Mouse (Mus musculus) brain, adult 2 months (tissue): ENCODE results near the gene Shq1.

Experiments
- DNase-seq: peaks from one replicate; pipeline ENCODE4 v3.0.0; 2011; ENCODE audit warnings: low read depth, low spot score

Shq1 gene

DNA sequence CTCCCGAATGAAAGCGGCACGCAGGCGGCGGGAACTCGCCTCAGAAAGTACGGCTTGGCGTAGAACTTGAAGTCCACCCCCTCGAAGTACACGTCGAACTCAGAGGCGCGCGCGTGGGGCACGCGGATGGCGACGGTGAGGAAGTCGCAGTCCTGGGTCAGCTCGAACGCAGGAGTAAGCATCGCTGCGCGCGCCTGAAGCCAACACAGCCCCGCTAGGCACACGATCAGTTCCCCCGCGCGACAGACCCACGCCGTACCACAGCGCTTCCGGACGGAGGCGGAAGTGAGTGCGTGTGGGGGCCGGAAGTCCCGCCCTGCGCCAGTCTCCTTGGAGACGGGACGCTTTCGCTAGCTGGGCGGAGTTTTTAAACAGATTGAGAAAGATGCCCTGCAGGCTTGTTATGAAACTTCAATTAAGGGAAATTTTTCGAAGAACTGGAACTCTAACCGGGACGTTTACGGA is at the start of gene Shq1:
Gene Shq1, minus strand, starts transcription at position 278 of the 465 bp plus-strand sequence.
- DNase-seq: peak; percentile 95

DNA sequence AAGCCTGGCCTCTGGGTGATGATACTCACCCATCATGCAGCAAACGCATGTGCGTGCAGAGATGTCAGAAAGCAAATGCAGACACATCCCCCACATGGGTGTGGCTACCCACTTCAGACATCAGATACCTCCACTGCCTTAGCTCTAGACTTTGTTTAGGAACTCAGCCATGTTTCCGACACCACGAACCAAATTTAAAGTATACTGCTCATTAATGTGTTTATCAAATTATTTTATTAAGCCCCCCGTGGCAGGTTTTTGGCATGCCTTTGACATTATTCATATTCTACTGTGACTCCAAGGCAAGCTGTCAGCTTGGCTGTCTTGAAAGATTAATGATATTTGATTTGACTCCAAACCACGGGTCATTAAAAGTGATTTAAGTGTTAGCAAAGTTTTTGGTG is 49.1 kb upstream of the Shq1 start:
- no peak for DNase-seq

DNA sequence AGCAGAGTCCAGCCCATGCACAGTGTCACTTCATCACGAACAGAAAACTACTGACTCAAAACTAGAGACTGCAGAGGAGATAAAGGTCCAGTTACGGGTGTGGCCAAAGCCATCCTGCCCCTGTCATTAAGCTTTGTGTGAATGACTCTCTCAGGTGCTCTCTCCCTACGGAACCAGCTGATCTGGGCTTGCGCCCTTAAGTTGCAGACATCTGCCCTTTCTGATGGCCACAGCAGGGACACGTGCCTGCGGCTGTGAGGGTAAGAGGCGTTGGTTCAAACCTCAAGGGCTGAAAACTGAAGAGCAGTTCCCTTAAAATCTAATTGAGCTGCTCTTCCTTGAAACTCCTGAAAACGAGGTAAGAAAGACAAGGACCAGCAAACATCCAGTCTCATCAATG is 45.9 kb upstream of the Shq1 start:
- no peak for DNase-seq

DNA sequence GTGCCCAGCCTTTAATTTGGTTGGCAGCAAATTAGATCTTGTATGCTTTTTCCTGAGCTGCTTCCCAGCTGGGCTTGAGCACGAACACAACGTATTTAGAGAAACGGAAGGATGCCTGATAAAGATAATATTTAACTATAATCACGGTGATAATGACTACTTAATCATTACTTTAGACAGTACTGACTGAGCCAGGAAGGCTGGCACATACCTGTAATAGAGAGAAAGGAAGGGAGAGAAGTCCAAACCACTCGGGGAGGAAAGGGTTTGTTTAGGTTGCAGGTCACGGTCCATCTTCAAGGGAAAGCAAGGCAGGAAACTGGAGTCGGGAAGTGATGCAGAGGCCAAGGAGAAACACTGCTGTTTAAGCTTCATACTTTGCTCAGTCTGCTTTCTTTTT is 45.2 kb upstream of the Shq1 start:
- DNase-seq: no peak

DNA sequence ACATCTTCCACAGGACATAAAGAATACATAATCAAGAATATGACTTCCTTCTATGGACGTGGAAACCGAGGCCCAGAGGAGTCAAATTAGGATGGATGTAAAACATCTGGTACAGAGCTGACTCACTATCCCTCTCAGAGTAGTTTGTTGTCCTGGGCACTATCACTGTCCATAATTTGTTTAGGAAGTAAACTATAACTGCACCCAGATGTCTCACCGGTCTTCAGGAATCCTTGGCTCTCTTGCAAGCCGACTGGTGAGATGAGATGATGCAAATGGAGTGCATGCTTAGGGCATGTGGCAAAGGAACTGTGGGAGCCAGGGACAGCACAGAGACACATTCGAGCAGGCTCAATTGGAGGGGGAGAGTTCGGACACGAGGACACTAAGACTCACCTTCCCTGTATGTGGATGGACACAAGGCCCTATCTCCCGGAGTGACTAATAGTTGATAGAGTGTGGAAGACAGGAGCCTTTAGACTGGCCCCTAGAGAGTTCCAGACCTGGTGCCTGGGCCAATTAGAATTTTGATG is 44.4 kb upstream of the Shq1 start:
- no peak for DNase-seq

DNA sequence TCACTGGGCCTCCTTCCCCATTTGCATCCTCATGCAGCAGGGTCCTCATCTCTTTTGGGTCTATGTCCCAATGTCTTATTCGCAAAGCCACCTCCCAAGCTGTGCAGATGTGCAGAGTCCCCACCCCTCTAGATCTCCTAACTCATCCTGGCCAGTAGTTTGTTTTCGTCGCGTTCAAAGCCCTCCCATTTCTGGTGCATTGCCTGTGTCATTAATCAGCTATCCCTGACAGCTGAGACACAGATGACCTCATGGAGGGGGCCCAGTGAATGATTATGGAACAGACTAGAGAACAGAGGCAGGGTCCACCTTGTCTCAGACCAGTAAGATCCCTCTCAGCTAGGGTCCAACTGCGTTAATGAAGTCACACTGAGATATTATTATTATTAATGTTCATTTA is 39.9 kb upstream of the Shq1 start:
- DNase-seq: no peak

DNA sequence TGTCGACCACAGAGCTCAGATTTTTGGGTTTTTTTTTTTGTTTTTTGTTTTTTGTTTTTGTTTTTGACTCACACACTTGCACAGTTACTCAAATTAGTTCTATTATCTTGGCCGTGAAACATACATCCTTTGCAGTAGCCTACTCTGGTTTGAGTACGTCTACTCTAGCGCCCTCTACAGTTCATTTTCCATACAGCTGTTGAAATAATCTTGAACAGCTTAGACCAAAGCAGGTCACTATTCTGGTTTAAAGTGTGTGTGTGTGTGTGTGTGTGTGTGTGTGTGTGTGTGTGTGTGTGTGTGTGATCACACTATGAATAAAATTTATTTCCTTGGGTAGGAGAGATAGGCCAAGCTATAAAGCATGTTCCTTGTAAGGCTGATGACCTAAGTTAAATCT is 39.2 kb upstream of the Shq1 start:
- DNase-seq: peak; percentile 44

DNA sequence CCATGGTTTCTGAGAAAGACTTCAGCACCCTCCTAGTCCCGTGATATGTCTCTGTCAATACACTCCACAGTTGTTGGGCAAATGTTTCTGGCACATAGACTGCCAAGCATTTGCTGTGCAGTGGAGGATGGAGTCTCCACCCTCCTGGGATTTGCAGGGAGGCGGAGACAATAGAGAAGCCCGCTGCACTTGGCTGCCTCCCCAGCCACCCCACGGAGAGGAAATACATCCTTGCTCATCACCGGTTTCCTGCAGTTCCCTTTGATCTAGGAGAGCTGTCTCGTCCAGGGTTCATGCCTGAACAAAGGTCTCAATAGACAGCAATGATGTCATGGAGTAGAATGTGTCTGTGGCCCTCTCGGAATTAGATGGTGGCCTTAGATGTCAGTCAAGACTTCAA is 38.5 kb upstream of the Shq1 start:
- DNase-seq: no peak

DNA sequence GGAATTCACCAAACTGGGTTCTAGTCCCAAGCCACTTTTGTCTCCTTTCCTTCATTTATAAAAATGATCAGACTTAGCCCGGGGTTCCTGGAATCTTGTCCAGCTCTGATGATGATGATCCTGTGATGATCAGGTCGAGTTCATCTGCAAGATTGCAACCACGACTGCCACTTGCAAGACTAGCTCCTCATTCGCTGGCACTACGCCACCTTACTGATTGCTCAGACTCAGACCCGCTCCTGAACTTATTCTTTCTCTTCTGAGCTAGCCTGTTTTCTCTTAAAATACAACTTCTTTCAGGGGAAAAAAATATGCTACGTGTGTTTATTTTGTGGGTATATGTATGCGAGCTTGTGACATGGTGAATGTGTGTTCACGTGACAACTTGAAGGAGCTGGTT is 38.0 kb upstream of the Shq1 start:
- DNase-seq: no peak

DNA sequence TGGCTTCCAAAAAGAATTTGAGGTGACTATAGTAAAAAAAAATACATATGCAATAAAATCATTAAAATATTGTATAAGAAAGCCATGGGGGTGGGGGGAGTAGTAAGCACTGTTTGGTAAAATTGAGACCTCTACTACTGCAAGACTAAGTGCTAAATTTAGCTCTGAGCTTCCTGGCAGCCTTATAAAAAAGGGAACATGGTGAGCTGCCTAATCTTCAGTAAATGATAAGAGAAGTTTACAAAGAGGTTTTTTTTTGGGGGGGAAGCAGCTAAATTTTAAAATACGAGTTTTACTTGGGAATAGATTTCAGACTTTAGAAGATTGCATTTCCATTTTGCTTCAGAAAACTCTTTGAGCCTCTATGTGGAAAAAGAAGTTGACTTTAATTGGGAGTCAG is 37.3 kb upstream of the Shq1 start:
- DNase-seq: no peak

DNA sequence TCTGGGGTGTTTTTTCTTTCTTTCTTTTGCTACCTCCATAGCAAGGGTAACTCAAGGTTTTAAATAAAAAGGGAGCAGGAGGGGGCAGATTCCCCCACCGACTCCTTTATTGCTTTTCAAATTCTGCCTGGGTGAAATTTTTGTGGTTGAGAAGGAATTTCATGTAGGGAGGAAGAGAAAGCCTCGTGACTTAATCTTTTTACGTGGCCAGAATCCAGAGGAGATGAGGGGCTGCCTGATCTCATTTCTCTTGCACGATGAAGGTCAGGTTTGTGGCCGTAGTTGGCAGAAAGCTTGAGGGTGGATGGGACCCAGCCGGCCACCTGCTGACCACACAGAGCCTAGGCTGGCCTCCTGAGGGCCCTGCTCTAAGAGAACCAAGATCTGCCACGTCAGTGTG is 36.6 kb upstream of the Shq1 start:
- no peak for DNase-seq

DNA sequence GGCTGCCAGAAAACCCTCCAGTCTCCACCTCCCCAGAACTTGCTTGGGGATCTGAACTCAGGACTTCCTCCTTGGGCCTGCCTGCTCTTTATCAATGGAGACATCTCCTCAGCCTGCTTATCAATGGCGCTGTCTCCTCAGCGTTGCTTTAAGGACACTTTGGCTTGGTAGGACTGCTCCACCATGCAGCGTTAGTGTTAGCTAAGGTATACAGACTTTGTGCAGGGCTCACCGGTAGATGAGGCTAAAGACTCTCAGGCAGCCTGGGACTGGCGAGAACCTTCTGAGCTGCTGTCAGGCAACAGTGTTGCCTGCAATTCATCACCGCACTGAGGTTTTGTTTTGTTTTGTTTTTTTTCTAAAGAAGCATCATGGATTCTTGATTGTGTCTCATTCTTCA is 35.9 kb upstream of the Shq1 start:
- DNase-seq: no peak

DNA sequence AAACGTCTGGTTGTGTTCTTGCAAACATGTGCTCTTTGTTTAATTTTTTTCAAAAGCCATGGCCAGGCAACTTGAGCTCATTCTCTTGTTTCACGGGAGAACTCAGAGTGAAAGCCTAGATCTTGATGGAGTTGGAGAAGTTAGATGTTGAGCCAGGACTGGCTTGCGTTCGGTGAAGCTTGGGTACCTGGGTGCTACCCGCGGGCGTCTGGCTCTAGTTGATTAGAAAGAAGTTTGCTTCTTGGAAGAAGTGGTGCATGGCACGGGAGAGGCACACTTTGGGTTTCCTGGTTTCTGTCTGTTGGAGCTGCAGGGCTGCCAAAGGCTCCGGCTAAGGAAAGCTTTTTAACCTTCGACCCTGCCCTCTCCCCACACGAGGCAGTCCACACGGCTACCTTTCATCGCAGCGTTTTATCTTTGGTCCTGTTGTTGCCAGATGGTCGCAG is 34.4 kb upstream of the Shq1 start:
- DNase-seq: no peak

DNA sequence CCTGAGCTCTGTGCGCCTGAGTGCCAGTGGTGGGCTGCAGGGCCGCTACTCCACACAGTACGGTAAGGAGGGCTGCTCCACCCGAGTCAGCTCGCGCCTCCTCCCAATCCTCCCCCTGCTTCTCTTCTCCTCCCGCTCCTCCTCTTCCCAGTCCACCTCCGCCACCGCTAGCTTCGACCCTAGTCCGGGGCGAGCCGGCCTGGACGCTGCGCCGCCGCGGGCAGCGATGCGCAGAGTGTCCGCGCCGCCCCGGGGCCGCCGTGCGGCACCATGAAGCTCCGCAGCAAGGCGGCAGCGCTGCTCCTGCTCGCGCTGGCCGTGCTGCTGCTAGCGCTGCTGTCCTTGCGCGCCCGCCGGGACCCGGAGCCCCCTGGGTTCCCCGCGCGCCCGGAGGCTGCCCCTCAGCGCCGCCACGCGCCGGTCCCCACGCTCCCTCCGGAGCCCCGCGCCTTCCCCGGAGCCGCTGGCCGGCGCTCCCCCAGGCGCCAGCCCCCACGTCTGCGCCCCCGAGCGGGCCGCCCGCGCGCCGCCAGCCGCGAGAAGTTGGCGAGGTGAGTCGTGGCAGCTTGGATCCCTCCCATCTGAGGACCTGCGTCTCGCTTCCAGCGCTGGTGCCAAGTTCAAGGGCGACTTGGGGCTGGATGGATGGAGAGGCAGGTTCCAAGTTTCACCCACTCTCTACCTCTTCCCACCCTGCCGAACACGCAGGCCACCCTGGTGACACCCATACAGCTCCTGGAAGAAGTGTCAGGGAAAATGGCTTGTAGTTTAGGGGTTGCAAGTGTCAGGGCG is 33.8 kb upstream of the Shq1 start, which contains the start of gene Gxylt2:
Gene Gxylt2, plus strand, starts transcription at position 161 of the 792 bp plus-strand sequence.
- DNase-seq: peak; percentile 41

DNA sequence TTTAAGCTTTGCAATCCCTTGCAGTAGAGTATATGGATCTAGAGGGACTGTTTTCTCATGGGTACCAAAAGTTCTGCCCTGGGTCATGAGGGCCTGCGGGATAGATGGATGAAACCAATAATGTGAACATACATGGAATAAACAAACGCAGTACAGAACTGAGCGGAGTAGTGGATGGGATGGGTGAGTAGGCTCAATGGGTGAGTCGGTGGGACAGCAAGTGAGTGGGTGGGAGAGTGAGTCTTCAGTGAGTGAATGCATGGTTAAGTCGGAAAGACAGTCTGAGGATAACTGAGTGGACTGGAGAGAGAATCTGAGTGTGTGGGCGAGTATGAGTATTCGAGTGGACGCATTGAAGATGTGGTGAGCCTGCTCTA is 33.2 kb upstream of the Shq1 start:
- DNase-seq: no peak

DNA sequence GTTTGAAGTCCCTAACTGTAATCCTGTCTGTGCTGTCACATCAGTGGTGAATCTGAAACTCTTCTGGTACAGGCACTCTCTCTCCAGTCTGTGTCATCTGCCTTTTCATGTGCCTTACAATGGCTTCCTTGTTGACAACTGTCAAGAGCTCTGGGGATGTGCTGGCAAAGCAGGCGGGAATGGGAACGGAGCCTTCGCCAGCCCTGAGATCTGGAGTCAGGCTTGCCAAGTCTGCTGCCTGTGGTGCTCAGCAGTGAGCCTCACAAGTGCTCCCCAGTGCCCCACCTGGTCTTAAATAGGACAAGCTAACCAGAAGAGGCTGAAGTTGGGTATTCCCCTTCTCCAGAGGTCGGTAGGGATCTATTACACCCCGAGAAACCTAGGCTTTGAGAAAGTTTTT is 29.8 kb upstream of the Shq1 start:
- peak; percentile 82 for DNase-seq

DNA sequence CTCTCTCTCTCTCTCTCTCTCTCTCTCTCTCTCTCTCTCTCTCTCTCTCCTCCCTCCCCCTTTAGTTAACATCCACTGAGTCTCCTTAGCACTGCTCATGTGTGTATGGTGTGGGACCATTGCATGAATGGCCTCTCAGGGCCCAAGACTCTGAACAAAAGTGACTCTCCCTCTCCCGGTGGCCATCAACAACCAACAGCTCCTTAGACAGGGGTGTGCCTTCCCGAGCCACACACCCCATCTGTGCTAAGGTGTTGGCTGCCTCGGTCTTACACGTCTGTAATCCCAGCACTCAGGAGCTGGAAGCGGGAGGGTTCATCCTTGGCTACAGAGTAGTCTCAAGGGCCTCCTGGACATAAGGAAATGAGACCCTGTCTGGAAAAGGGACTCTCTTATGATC is 29.0 kb upstream of the Shq1 start:
- DNase-seq: no peak

DNA sequence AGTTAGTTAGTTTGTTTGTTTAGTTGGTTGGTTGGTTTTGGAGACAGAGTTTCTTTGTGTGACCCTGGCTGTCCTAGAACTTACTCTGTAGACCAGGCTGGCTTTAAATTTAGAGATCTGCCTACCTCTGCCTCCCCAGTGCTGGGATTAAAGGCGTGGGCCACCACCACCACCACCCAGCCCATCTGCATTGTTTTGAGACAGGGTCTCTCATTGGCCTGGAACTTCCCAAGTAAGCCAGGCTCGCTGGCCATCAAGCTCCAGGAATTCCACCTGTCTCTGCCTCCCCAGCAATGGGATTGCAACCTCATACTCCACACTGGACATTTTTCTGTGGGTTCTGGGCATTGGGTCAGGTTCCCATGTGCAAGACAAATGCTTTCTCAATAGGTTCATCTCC is 15.4 kb upstream of the Shq1 start:
- no peak for DNase-seq

DNA sequence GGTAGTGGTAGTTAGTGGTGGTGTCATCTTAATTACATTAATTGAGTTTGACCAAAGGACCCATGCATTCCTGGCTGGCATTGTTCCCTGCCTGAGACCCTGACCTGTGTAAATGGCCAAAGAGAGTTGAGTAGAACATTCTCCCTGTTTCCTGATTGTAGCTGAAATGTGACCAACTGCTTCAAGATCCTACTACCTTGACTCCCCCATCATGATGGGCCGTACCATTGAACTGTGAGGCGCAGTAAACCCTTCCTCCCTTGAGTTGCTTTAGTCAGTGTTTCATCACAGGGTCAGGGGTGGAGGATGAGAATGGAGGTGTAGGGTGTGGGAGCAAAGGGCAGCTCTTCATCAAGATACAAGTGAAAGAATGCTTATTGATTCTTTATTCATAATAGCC is 7.7 kb upstream of the Shq1 start:
- no peak for DNase-seq

DNA sequence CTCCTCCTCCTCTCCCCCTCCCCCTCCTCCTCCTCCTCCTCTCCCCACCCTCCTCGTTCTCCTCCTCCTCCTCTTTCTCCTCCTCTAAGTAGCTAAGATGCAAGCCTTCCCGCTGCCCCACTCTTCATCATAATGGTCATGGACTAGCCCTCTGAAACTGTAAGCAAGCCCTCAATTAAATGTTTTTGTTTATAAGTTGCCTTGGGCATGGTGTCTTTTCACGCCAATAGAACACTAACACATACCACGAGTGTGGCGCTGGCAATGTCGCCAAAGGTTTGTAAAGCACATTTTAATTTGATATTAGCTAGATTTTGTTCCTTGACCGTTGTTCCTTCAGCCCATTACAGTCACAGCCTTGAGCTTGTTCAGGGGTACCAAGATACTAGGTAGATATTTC is 5.5 kb upstream of the Shq1 start:
- DNase-seq: no peak

DNA sequence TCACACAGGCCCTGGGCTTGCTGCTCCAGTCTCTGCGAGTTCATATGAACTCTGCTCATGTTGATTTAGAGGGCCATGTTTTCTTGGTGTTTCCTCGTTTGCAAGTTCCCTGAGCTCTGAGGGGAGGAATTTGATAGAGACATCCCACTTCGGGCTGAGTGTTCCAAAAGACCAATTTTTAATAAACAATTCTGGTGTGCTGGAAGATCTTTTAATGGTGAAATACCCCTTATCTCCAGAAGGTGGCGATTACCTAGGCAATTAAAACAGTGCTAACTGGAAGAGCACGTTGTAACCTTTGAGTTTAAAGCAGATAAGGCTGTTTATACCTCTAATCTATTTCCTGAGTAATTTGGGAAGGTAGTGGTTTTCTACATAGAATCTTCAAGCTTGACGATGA is 4.0 kb upstream of the Shq1 start:
- DNase-seq: peak; percentile 59

DNA sequence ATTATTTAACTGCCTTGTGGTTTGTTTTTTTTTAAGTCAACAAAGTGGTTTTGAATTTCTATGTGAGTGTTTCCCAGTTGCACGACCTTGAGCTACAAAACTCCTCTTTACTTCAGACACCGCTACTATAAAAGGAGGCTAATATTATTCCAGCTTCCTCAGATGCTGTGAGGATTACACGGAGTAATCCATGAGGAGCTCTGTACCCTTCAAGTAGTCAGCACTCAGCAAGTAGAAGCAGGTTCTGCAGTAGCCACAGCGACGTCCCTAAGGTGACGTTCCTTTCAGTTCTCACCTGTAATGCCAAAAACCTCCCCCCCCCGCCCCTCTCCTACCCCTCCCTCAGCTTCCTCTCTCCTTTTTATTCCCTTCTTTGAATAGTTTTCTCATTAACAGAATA is 444 bp upstream of the Shq1 start:
- no peak for DNase-seq

DNA sequence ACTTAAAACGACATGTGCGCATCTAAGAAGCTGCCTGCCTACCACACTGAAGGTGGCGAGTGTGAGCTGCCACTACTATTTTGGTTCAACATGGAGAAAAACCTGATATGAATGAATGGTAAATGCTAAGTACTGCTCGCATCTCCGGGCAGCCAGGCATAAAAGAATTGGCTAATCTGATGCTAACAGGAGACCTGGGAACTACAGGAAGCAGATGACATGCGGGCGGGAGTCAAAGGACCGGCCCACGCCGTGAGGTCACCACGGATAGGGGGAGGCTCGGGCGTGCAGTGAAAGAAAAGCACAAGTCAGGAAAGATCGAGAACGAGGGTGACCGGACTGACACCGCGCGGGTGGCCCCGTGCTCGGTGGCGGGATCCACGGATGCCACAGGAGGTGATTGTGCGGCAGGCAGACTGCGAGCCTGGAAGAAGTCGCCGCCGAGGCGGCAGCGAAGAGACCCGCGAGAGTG is 551 bp downstream of the Shq1 start:
- DNase-seq: peak; percentile 78
